In the genomic region with DNA sequence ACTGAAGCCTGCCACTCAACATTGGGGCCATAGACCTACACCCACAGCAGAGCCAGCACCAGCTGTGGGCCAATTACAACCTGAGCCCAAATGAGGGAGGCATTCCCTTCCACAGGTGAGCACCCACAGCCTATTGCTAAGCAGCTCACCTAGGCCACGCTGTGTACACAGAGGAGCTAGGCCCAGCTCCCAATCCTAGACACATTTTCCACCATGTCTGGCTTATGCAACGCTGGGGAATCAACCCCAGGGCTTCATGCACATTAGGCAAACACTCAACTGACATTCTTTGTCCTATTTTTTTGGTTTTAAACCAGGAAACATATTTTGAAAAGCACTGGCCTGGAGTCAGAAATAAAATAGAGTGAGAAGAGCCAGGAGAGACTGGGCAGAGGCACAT, we compare ENCODE assay signal across 12 mouse cellular contexts. TPM values are rescaled to one million over a fixed set of nuclear protein-coding genes. Genes with fewer than 3 reads are reported as not detected.
DNase-seq lines count a peak whose midpoint lies in the region; ATAC-seq lines count a peak whose summit lies in the region.
"Had no signal": no experiment of that assay in that cellular context is flagged by ENCODE, and none has a peak within 500 bp of the region (broad histone marks: within the 10 kb centered on the region; RNA-seq: fewer than 3 reads in every experiment).

No protein-coding gene starts in this region.

- peaks cover 56% of the 10 kb centered on the region for H3K4me1 ChIP-seq in kidney, embryonic 16.5 days (ENCODE audit: insufficient read depth, low read length)
- peaks cover 73% of the 10 kb centered on the region for H3K4me1 ChIP-seq in embryonic facial prominence, embryonic 10.5 days
- peaks cover 79% of the 10 kb centered on the region for H3K4me1 ChIP-seq in limb, embryonic 15.5 days
- H3K4me1 ChIP-seq: midbrain, embryonic 15.5 days had no signal

- DNase-seq in kidney, postnatal 14 days, result no peak
- DNase-seq in NIH3T3 (ENCODE audit: low read depth), result peak; percentile 75
- DNase-seq in embryonic facial prominence, embryonic 10.5 days (ENCODE audit: low spot score), result no peak
- DNase-seq in adrenal gland, adult 8-10 months, result no peak
- no peak for DNase-seq in neural tube, embryonic 10.5 days (ENCODE audit: extremely low spot score, low spot score)
- DNase-seq: cerebellum, postnatal 36 days; right cerebral cortex, postnatal 4 days had no signal

- peak overlapping the region; percentile 71 for H3K27ac ChIP-seq in kidney, embryonic 16.5 days (ENCODE audit: low read length)
- peak overlapping the region; percentile 64; the same call in 1 of the 2 replicates for H3K27ac ChIP-seq in embryonic facial prominence, embryonic 10.5 days (replicated peaks)
- H3K27ac ChIP-seq in limb, embryonic 15.5 days, result peak overlapping the region; percentile 79
- H3K27ac ChIP-seq: midbrain, embryonic 15.5 days had no signal

- 73% methylated on average over 2 of the region's 2 CpGs for WGBS in kidney, embryonic 16.5 days
- 88% methylated on average over 2 of the region's 2 CpGs for WGBS in embryonic facial prominence, embryonic 10.5 days
- 64% methylated on average over 2 of the region's 2 CpGs for WGBS in limb, embryonic 15.5 days

- no peaks in the 10 kb centered on the region for H3K36me3 ChIP-seq in kidney, embryonic 16.5 days (ENCODE audit: insufficient read depth, low read length)
- H3K36me3 ChIP-seq in embryonic facial prominence, embryonic 10.5 days (replicated peaks), result peaks cover 11% of the 10 kb centered on the region
- peaks cover 5% of the 10 kb centered on the region; the same call in 1 of the 2 replicates for H3K36me3 ChIP-seq in limb, embryonic 15.5 days
- H3K36me3 ChIP-seq: midbrain, embryonic 15.5 days had no signal

- H3K27me3 ChIP-seq in kidney, embryonic 16.5 days (ENCODE audit: insufficient read depth, low read length), result no peaks in the 10 kb centered on the region
- H3K27me3 ChIP-seq in embryonic facial prominence, embryonic 10.5 days (replicated peaks; ENCODE audit: low read depth, poor library complexity, severe bottlenecking), result no peaks in the 10 kb centered on the region
- H3K27me3 ChIP-seq in limb, embryonic 15.5 days, result no peaks in the 10 kb centered on the region
- H3K27me3 ChIP-seq: limb, embryonic 13.5 days; midbrain, embryonic 15.5 days had no signal

- no peak overlapping the region for H3K4me2 ChIP-seq in kidney, embryonic 16.5 days (replicated peaks; ENCODE audit: low read depth, low read length)
- 0 out of 2 replicates have a peak overlapping the region, but pooled peaks have one; percentile 3 for H3K4me2 ChIP-seq in limb, embryonic 15.5 days
- H3K4me2 ChIP-seq: limb, embryonic 13.5 days; midbrain, embryonic 15.5 days had no signal

- H3K9me3 ChIP-seq in kidney, embryonic 16.5 days (ENCODE audit: low read length), result no peaks in the 10 kb centered on the region
- H3K9me3 ChIP-seq in embryonic facial prominence, embryonic 10.5 days, result no peaks in the 10 kb centered on the region
- H3K9me3 ChIP-seq in limb, embryonic 15.5 days, result no peaks in the 10 kb centered on the region
- H3K9me3 ChIP-seq: limb, embryonic 13.5 days; midbrain, embryonic 15.5 days had no signal

- no peak overlapping the region for H3K9ac ChIP-seq in kidney, embryonic 16.5 days (replicated peaks; ENCODE audit: low read length)
- H3K9ac ChIP-seq in limb, embryonic 15.5 days, result no peak overlapping the region
- H3K9ac ChIP-seq: limb, embryonic 13.5 days; midbrain, embryonic 15.5 days had no signal

- ATAC-seq in kidney, embryonic 16.5 days (ENCODE audit: low FRiP score, low TSS enrichment), result no peak
- no peak for ATAC-seq in limb, embryonic 15.5 days (ENCODE audit: insufficient number of reproducible peaks, low FRiP score, low TSS enrichment, low read depth)
- no peak for ATAC-seq in monocyte, adult 5-6 weeks (replicated peaks; ENCODE audit: insufficient number of reproducible peaks, low FRiP score, low TSS enrichment, poor library complexity, severe bottlenecking)
- ATAC-seq: midbrain, embryonic 15.5 days had no signal

- no peak overlapping the region for H3K4me3 ChIP-seq in kidney, embryonic 16.5 days (ENCODE audit: low read length)
- H3K4me3 ChIP-seq in embryonic facial prominence, embryonic 10.5 days, result no peak overlapping the region
- H3K4me3 ChIP-seq in limb, embryonic 15.5 days, result no peak overlapping the region
- H3K4me3 ChIP-seq: limb, embryonic 13.5 days; midbrain, embryonic 15.5 days had no signal

RNA-seq across cellular contexts. Expression of a gene that starts 19.7 kb away (rescaled TPM):
- 7.0 TPM in 2 replicates for polyA plus RNA-seq in kidney, embryonic 16.5 days (2015; fragmentation: Nextera tagmentation; extraction: Ambion mirVana)
- 5.5 and 5.6 TPM in 2 replicates for polyA plus RNA-seq in embryonic facial prominence, embryonic 10.5 days (2016; fragmentation: Nextera tagmentation; extraction: Ambion mirVana)
- polyA plus RNA-seq in limb, embryonic 15.5 days (2015; fragmentation: Nextera tagmentation; extraction: Ambion mirVana), result 6.6 and 6.8 TPM in 2 replicates
- 10.1 to 17.6 TPM (median 14.0 TPM) in 3 replicates for total RNA-seq in monocyte, adult 5-6 weeks (2017)
- total RNA-seq in adrenal gland, adult 8-10 months (2022), result 100 to 1,000 TPM in 3 of 4 experiments, 10 to 100 TPM in 1; 99.3 to 161 (median 120) TPM

RNA-seq across cellular contexts. Expression of a gene that starts 41.5 kb away (rescaled TPM):
- 46.1 and 46.4 TPM in 2 replicates for polyA plus RNA-seq in kidney, embryonic 16.5 days (2015; fragmentation: Nextera tagmentation; extraction: Ambion mirVana)
- 46.4 and 46.5 TPM in 2 replicates for polyA plus RNA-seq in embryonic facial prominence, embryonic 10.5 days (2016; fragmentation: Nextera tagmentation; extraction: Ambion mirVana)
- 60.5 and 69.0 TPM in 2 replicates for polyA plus RNA-seq in limb, embryonic 15.5 days (2015; fragmentation: Nextera tagmentation; extraction: Ambion mirVana)
- total RNA-seq in monocyte, adult 5-6 weeks (2017), result 3.8 to 9.4 TPM (median 9.1 TPM) in 3 replicates
- 10 to 100 TPM; 29.1 to 42.7 (median 32.1) TPM for total RNA-seq in adrenal gland, adult 8-10 months (2022)
